Mouse (Mus musculus) limb, embryonic 15.5 days (tissue): ENCODE measurements around the gene Rnf144a. TPM values are rescaled to one million over a fixed set of nuclear protein-coding genes. Genes with fewer than 3 reads are reported as not detected.
"Not testable (repeated sequence)": the region's sequence is repeated elsewhere in the genome, so short reads cannot be mapped to it uniquely, and the experiment has no call there.

ENCODE experiments used
- ATAC-seq: fragments of 200-750 bp; cut with Nextera tagmentation; 2 replicates; pipeline ENCODE4 v1.8.0; 2017; ENCODE audit warnings: low read depth, moderate TSS enrichment; ENCODE audit not compliant: insufficient number of reproducible peaks, low FRiP score, low TSS enrichment
- H3K27ac ChIP-seq: fragments of 300-500 bp; sonication (generic); 2 replicates; pipeline ENCODE4 v1.5.1; 2015; ENCODE audit warnings: moderate library complexity, mild to moderate bottlenecking, inconsistent platforms
- H3K27me3 ChIP-seq: fragments of 300-500 bp; sonication (generic); 2 replicates; pipeline ENCODE4 v1.6.1; 2015; ENCODE audit warnings: inconsistent platforms
- H3K36me3 ChIP-seq: fragments of 300-500 bp; sonication (generic); 2 replicates; pipeline ENCODE4 v1.6.1; 2015; ENCODE audit warnings: inconsistent platforms
- H3K4me1 ChIP-seq: fragments of 300-500 bp; sonication (generic); 2 replicates; pipeline ENCODE4 v1.6.1; 2015; ENCODE audit warnings: inconsistent platforms
- H3K4me2 ChIP-seq: fragments of 300-500 bp; sonication (generic); 2 replicates; pipeline ENCODE4 v1.6.1; 2015; ENCODE audit warnings: mild to moderate bottlenecking, inconsistent platforms
- H3K4me3 ChIP-seq: fragments of 300-500 bp; sonication (generic); 2 replicates; pipeline ENCODE4 v1.5.1; 2015; ENCODE audit warnings: mild to moderate bottlenecking, inconsistent platforms
- H3K9ac ChIP-seq: fragments of 300-500 bp; sonication (generic); 2 replicates; pipeline ENCODE4 v1.6.1; 2015; ENCODE audit warnings: inconsistent platforms
- H3K9me3 ChIP-seq: fragments of 300-500 bp; sonication (generic); 2 replicates; pipeline ENCODE4 v1.6.1; 2016; ENCODE audit warnings: inconsistent platforms
- WGBS: fragments of 180-500 bp; shearing (Covaris S2); methylation state at CpG from one replicate; pipeline ENCODE4 v1.1.7; 2015; 5-methylcytosine and 5-hydroxymethylcytosine counted together
- microRNA-seq: library from miRNA; unstranded; fragments of <30 nt; microRNA quantifications from one replicate; pipeline ENCODE4, GENCODE M21; 2016
- polyA plus RNA-seq: library from polyadenylated mRNA; unstranded; fragments of >200 nt; fragmentation: Nextera tagmentation; extraction: Ambion mirVana; gene quantifications from 2 replicates; pipeline ENCODE4 v1.2.1, GENCODE M21; 2015

The Rnf144a gene
- polyA plus RNA-seq, 1 experiment from 2014 or later, result 39.7 TPM

GRCm38 (mm10) chr12:26299515-26300090, 115.5 kb downstream of the Rnf144a start:
- H3K4me3 ChIP-seq, result no peak overlapping the region
- H3K27me3 ChIP-seq, result no peaks in the 10 kb centered on the region
- no peaks in the 10 kb centered on the region for H3K4me1 ChIP-seq
- no peak overlapping the region for H3K27ac ChIP-seq
- 79% methylated on average over 7 of the region's 7 CpGs for WGBS
- no peak overlapping the region for H3K4me2 ChIP-seq
- H3K9ac ChIP-seq, result no peak overlapping the region
- H3K9me3 ChIP-seq, result no peaks in the 10 kb centered on the region
- no peaks in the 10 kb centered on the region for H3K36me3 ChIP-seq
- no peak for ATAC-seq

- H3K4me3 ChIP-seq, result not testable (repeated sequence)
Observed at GRCm38 (mm10) chr12:26295995-26296394, 119.1 kb downstream of the Rnf144a start.

DNA sequence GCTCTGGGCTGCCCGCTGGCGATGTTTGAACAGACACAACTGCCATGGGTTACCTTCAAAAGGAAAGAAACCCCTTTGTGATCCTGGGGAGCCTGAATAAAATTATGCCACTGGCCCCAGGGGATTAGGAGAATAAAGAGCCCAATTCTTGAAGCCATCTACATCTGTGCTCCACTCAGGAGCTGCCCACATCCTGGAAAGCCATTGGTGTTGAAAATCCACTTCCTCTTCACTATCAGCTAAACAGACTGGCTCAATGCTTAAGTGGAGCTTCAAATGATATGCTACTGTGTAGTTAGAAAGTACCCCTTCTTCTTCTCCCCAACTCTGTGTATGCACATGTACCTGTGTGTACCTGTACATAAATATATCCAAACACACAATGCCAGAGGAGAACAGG, 125.9 kb downstream of the Rnf144a start:
- peaks cover 4% of the 10 kb centered on the region; the same call in 1 of the 2 replicates for H3K4me1 ChIP-seq
- 52% methylated on average over 2 of the region's 2 CpGs for WGBS
- H3K36me3 ChIP-seq, result no peaks in the 10 kb centered on the region
- no peak overlapping the region for H3K4me3 ChIP-seq
- H3K9ac ChIP-seq, result no peak overlapping the region
- H3K4me2 ChIP-seq, result no peak overlapping the region
- no peaks in the 10 kb centered on the region for H3K9me3 ChIP-seq
- no peaks in the 10 kb centered on the region for H3K27me3 ChIP-seq
- ATAC-seq, result no peak
- no peak overlapping the region for H3K27ac ChIP-seq

More at GRCm38 (mm10) chr12:26295995-26296394, 119.1 kb downstream of the Rnf144a start:
- not testable (repeated sequence) for H3K4me2 ChIP-seq, H3K27me3 ChIP-seq, H3K36me3 ChIP-seq, H3K4me1 ChIP-seq, ATAC-seq, H3K9ac ChIP-seq, H3K27ac ChIP-seq, H3K9me3 ChIP-seq
- WGBS, result 14% methylated on average over 1 of the region's 1 CpGs

DNA sequence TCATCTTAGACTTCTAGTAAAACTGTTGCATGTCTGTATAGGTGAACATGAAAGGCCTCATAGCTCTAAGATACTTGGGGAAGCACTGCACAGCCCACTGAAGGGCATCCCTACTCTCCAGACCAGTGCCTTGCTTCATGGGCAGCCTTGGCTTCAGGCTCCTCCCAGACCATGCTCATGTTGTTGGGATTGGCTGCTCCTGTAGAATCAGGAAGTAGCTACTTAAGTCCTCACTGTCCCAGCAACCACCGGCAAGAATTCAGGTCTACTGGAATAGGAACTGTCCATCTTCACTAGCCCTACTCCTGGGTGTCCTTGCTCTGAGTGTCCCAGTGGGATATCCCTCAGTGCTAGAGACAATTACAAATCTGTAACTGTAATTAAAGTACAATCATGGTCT, 126.7 kb downstream of the Rnf144a start:
- no peaks in the 10 kb centered on the region for H3K27me3 ChIP-seq
- no peak overlapping the region for H3K27ac ChIP-seq
- H3K4me1 ChIP-seq, result peaks cover 4% of the 10 kb centered on the region; the same call in 1 of the 2 replicates
- H3K9me3 ChIP-seq, result no peaks in the 10 kb centered on the region
- H3K9ac ChIP-seq, result no peak overlapping the region
- WGBS, result 46% methylated on average over 1 of the region's 1 CpGs
- no peak overlapping the region for H3K4me3 ChIP-seq
- ATAC-seq, result no peak
- H3K36me3 ChIP-seq, result no peaks in the 10 kb centered on the region
- no peak overlapping the region for H3K4me2 ChIP-seq

GRCm38 (mm10) chr12:26285939-26286338, 129.1 kb downstream of the Rnf144a start:
- peaks cover 4% of the 10 kb centered on the region; the same call in 1 of the 2 replicates for H3K4me1 ChIP-seq
- H3K4me2 ChIP-seq, result no peak overlapping the region
- H3K9me3 ChIP-seq, result no peaks in the 10 kb centered on the region
- H3K4me3 ChIP-seq, result no peak overlapping the region
- H3K9ac ChIP-seq, result no peak overlapping the region
- 25% methylated on average over 8 of the region's 8 CpGs for WGBS
- no peaks in the 10 kb centered on the region for H3K36me3 ChIP-seq
- ATAC-seq, result no peak
- no peak overlapping the region for H3K27ac ChIP-seq
- no peaks in the 10 kb centered on the region for H3K27me3 ChIP-seq

DNA sequence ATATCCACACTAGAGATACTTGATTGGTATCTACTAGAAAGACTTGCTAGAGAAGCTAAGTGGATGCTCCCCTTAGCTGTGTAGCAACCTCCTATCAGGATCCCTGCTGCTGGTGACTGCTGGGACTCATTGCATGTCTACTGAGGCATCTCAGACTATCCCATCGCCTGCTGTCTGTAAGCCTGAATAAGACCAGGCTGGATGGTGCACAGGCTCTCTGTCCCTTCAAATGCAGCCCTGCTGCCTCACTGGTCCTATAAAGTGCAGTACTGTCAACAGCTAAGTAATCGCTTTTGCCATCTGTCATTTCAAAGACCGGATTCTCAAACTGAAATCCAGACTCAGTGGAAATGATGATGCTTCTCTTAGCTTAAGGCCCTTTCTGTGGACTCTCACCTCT, 129.6 kb downstream of the Rnf144a start:
- peaks cover 4% of the 10 kb centered on the region; the same call in 1 of the 2 replicates for H3K4me1 ChIP-seq
- H3K27me3 ChIP-seq, result no peaks in the 10 kb centered on the region
- H3K9ac ChIP-seq, result no peak overlapping the region
- H3K27ac ChIP-seq, result no peak overlapping the region
- H3K4me2 ChIP-seq, result no peak overlapping the region
- H3K9me3 ChIP-seq, result no peaks in the 10 kb centered on the region
- 54% methylated on average over 3 of the region's 3 CpGs for WGBS
- H3K4me3 ChIP-seq, result no peak overlapping the region
- ATAC-seq, result no peak
- H3K36me3 ChIP-seq, result no peaks in the 10 kb centered on the region

GRCm38 (mm10) chr12:26280719-26281480, 134.2 kb downstream of the Rnf144a start:
- Histone ChIP-seq H3K36me3 (no peaks in the 10 kb centered on the region), H3K4me1 (peaks cover 6% of the 10 kb centered on the region), H3K27me3 (no peaks in the 10 kb centered on the region), H3K27ac (no peak overlapping the region), H3K9me3 (no peaks in the 10 kb centered on the region), H3K4me3 (no peak overlapping the region), H3K4me2 (no peak overlapping the region), H3K9ac (no peak overlapping the region)
- no peak for ATAC-seq
- WGBS, result 48% methylated on average over 3 of the region's 3 CpGs

- H3K27me3 ChIP-seq, result no peaks in the 10 kb centered on the region
- H3K4me1 ChIP-seq, result peaks cover 4% of the 10 kb centered on the region
- no peaks in the 10 kb centered on the region for H3K9me3 ChIP-seq
- H3K4me3 ChIP-seq, result no peak overlapping the region
- 31% methylated on average over 7 of the region's 7 CpGs for WGBS
- no peak overlapping the region for H3K4me2 ChIP-seq
- no peak overlapping the region for H3K27ac ChIP-seq
- no peaks in the 10 kb centered on the region for H3K36me3 ChIP-seq
- no peak for ATAC-seq
- no peak overlapping the region for H3K9ac ChIP-seq
Observed at GRCm38 (mm10) chr12:26277002-26277669, 137.9 kb downstream of the Rnf144a start.

DNA sequence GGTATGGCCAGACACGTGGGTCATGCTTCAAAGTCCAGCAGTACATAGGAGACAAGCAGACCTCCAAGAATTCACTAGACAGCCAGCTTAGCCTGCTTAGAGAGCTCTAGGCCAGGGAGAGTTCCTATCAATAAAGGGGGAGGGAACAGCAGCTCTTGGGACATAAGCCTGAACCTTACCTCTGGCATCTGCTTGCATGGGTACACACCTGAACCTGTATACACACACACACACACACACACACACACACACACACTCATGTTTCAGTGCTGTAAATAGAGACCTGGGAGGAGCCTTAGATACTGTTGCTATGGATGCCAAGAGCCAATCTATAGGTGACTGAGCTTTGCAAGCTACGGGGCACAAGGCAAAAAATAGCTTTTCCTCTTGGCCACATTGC, 138.5 kb downstream of the Rnf144a start:
- Histone ChIP-seq H3K9me3 (no peaks in the 10 kb centered on the region), H3K9ac (no peak overlapping the region), H3K27ac (no peak overlapping the region), H3K4me3 (no peak overlapping the region), H3K36me3 (no peaks in the 10 kb centered on the region), H3K4me2 (no peak overlapping the region), H3K4me1 (peaks cover 4% of the 10 kb centered on the region), H3K27me3 (no peaks in the 10 kb centered on the region)
- ATAC-seq, result no peak
- 59% methylated on average over 2 of the region's 2 CpGs for WGBS

Small RNA genes within 50 kb of the gene (microRNA-seq; reads per million reads assigned to microRNA genes)
- gene Mir6538, result 6.3 reads per million, percentile 19 among the genes with 10 or more reads in this experiment

Other genes starting within 250 kb of the Rnf144a start
- gene Rsad2, start 41.2 kb upstream of the Rnf144a start, polyA plus RNA-seq, result 1.1 and 1.3 TPM in 2 replicates
- gene Cmpk2, start 54.0 kb upstream of the Rnf144a start, polyA plus RNA-seq, result 6.5 and 7.6 TPM in 2 replicates